Mouse (Mus musculus): ENCODE results near the gene P3h2. TPM values are rescaled to one million over a fixed set of nuclear protein-coding genes. Genes with fewer than 3 reads are reported as not detected.

P3h2 gene
- 1.7 TPM for polyA plus RNA-seq (2015; fragmentation: Illumina TruSeq; extraction: RNeasy Lipid Tissue Mini Kit (QIAGEN cat#74804); ENCODE audit: insufficient read depth, low read depth, low replicate concordance)

GRCm38 (mm10) chr16:26105115-26105974, at the start of gene P3h2:
Gene P3h2 (minus strand): TSS chr16:26105784.

